Mouse (Mus musculus) naive thymus-derived CD4-positive, alpha-beta T cell, adult 2 months (primary cell): ENCODE data around the gene Rab3a.

ENCODE experiments used
- DNase-seq: peaks from one replicate; pipeline ENCODE4 v3.0.0-alpha.2; 2011; ENCODE audit warnings: low read depth

Gene Rab3a

GRCm38 (mm10) chr8:70802786-70803510 is 48.5 kb downstream of the Rab3a start:
- no peak for DNase-seq

- DNase-seq, result peak; percentile 51
Measured at GRCm38 (mm10) chr8:70803761-70804480, 49.4 kb downstream of the Rab3a start.

GRCm38 (mm10) chr8:70804481-70805206 is 50.2 kb downstream of the Rab3a start, which contains the start of gene Mast3:
Gene Mast3, minus strand, starts transcription at chr8:70805054.
- DNase-seq, result peak; percentile 79

- peak; percentile 59 for DNase-seq
Measured at GRCm38 (mm10) chr8:70806541-70806940, 52.1 kb downstream of the Rab3a start.

- no peak for DNase-seq
Measured at GRCm38 (mm10) chr8:70807304-70807703, 52.8 kb downstream of the Rab3a start.

- DNase-seq, result peak; percentile 57
Measured at GRCm38 (mm10) chr8:70808239-70808638, 53.8 kb downstream of the Rab3a start, which contains the start of gene Il12rb1. Gene Il12rb1, plus strand, starts transcription at chr8:70808449.
